Mouse (Mus musculus): ENCODE results near the gene Yae1d1. TPM values are rescaled to one million over a fixed set of nuclear protein-coding genes. Genes with fewer than 3 reads are reported as not detected.
"Not testable (repeated sequence)": the region's sequence is repeated elsewhere in the genome, so short reads cannot be mapped to it uniquely, and the experiment has no call there.

Gene Yae1d1
- total RNA-seq (2021) = 10 to 100 TPM; 30.6 to 32.5 TPM

DNA sequence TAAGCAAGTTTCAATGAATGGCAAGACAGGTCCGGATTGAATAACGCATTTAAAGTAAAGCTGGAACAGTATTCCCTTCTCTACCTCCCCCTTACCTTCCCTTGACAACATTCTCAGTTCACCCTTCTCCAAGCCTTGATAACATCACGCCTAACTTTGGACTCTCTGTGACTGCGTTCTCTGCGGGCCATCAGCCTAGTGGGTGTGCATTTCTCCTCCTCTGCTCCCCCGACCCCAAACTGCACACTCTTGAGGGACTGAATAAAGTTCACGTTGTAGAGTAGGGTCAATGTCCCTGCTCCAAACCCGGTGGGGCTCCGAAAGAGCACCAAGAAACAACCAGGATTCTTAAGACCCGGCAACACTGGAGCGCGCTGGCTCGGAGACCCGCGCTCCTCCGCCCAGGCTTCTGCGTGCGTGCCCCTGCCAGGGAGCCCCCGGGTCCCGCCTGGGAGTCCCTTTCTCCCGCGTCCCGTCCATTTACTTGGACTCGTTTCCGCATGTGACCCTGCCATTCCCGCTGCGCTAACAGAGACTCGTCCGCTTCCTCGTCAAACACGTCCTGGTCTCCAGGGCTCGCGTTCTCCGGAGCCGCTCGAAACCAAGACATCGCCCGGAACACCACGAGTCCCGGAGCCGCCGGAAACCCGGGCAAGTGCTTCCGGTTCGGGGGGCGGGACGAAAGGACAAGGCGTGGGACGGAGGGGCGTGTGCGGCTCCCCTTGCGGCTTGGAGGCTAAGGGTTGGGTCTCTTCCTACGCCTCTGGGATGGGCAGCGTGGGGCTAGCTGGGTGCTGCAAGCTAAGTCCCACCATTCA is at the start of gene Yae1d1:
Yae1d1 (minus strand) TSS at position 653 of the 818 bp plus-strand sequence.
- peak; percentile 88 to 95 for DNase-seq (ENCODE audit: extremely low spot score in 1 of 2, low spot score in 2 of 2)
- intact Hi-C loops (cut with DNase I) = no loop called here

DNA sequence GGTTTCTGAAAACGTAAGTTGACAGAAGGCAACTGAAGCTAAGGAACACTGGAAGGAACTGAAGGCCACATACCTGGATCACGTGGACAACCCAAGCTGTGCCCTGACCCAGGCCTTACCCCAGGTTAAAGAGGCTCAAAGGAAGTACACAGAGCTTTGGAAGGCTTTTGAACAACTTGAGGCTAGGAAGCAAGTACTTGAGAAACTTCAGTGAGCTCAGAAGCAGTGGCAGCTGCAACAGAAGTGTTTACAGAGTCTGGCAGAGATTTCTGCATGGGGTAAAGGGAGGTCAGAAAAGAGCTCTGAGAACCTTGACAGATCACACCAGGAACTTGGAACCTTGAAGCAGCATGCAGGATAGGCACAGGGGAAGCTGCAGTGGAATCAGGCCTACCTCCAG is 45.7 kb upstream of the Yae1d1 start:
- intact Hi-C loops (cut with DNase I) = no loop called here
- DNase-seq (ENCODE audit: extremely low spot score in 1 of 2, low spot score in 2 of 2) = no peak

DNA sequence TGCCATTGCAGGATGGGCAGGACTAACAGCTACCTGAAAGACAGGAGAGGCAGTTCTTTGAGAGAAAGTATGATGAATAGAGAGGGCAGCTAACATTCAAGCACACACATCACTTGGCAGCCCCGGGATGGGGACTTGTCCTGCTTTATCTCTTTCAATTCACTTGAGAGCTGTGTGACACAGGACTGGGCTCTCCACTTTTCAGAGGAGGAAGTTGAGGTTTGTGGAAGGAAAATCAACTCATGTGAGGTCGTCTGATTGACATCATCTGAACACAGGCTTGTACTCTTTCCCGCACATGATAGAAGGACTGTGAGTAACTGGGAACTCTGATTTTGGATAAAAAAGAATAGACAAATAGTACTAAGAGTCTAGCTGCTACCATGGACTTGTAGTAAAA is 23.5 kb upstream of the Yae1d1 start:
- intact Hi-C loops (cut with DNase I) = no loop called here
- DNase-seq (ENCODE audit: extremely low spot score in 1 of 2, low spot score in 2 of 2) = no peak

DNA sequence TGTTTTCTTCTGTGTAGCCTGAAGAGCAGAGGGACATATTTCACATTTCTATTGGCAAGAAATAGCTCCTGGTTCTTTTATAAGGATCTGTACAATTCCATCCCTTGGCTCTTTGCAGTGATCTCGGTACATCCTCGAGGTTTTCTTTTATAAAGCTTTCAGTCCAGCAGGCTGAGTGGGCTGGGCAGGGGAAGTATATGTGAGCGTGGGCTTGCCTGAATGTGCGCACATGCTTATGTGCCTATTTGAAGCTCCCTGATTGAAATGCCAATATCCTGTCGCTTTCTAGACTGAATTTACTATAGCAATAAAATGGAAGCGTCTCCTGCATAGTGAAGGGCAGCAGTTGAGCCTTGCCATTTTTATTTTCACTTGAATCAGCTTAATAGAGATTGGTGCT is 20.1 kb upstream of the Yae1d1 start:
- intact Hi-C loops (cut with DNase I) = no loop called here

DNA sequence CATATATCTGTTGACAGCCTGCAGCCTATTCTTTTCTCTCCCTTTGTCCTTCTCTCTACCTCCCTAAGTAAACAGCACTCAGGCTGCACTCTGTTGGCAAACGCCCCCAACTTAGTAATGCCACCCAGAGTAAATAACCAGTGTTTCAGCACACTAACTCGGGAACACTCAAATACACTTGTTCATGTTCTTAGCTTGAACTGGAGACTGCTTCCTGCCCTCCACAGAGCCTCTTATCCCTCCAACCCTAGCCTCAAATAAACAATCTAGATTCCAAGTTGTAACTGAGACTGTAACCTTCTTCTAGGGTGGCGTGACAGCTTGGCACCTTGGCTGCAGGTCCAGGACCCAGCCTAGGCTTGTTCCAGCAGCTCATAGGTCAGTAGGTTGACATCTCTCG is 17.9 kb upstream of the Yae1d1 start:
- DNase-seq (ENCODE audit: extremely low spot score in 1 of 2, low spot score in 2 of 2) = no peak
- intact Hi-C loops (cut with DNase I) = no loop called here

More for the DNA sequence above, 20.1 kb upstream of the Yae1d1 start:
- no peak for DNase-seq (ENCODE audit: extremely low spot score in 1 of 2, low spot score in 2 of 2)

DNA sequence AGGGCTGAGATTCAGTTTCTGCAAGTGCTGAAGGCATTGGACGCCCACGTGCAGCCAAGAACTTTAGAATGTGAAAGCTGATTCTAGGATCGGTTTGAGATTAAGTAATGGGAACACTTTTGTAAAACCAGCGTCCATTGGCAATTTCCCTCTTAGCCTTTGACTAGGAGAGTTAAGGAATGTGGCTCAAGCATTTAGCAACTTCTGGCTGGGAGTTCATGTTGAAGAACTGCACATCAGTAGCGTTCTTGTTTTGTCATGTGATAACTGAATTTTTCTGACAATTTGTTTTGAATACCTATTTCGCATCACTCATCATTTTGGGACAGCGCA is 332 bp upstream of the Yae1d1 start:
- intact Hi-C loops (cut with DNase I) = no loop called here
- no peak for DNase-seq (ENCODE audit: extremely low spot score in 1 of 2, low spot score in 2 of 2)

DNA sequence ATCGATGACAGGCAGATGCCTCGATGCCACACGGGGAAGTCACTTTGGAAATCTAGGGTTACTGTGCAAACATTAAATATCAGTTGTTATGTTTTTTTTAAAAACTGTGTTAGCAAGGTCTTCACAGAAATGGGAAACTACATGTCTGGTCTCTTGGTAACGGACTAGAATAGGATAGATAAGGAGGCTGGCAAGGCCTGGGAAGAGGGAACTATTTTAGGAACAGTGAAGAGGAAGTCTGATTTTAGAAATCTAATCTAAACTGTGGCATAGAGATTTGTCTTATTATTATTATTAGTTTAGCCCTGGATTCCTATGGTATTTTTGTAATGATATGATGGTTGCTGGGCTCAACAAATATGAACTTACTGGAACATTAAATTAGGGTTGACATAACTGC is 1.1 kb downstream of the Yae1d1 start:
- no peak for DNase-seq (ENCODE audit: extremely low spot score in 1 of 2, low spot score in 2 of 2)
- intact Hi-C loops (cut with DNase I) = no loop called here

DNA sequence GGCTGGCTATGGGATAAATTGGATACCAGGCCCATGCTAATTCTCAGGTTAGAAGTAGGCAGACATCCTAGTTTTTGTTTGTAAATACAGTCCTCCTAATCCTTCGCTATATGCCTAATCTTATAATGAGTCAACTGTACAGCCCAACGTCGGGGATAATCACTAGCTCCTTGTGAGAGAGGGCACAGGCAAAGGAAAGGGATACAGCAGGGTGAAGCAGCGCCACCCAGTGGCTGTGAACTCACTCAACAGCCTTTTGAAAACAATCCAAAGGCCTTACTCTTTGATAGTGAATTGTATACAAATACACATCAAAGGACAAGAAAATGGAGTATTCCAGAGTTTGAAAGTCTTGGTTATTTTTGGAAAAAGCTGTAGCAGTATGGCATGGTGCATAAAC is 10.0 kb downstream of the Yae1d1 start:
- DNase-seq (ENCODE audit: extremely low spot score in 1 of 2, low spot score in 2 of 2) = peak; percentile 45 to 71
- intact Hi-C loops (cut with DNase I) = loop anchor here (2.0 kb wide), 1 partner anchor 144 kb away; no protein-coding TSS in a partner anchor

DNA sequence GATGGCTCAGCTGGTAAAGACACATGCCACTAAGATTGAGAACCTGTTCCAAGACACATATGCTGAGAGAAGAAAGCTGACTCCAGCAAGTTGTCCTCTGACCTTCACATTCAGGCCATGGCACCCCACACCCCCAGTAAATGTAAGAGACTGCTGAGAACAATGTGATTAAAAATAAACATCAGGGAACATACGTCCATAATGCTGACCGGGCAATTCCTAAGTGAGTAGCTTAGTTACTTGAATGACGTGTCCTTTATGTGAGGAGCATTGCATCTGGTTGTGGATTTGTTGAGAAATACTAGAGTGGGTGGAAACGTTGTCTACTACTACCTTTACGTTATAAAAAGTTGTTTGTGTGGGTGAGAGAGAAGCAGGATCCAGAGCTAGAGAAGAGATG is 10.5 kb downstream of the Yae1d1 start:
- intact Hi-C loops (cut with DNase I) = loop anchor here (2.0 kb wide), 1 partner anchor 144 kb away; no protein-coding TSS in a partner anchor

DNA sequence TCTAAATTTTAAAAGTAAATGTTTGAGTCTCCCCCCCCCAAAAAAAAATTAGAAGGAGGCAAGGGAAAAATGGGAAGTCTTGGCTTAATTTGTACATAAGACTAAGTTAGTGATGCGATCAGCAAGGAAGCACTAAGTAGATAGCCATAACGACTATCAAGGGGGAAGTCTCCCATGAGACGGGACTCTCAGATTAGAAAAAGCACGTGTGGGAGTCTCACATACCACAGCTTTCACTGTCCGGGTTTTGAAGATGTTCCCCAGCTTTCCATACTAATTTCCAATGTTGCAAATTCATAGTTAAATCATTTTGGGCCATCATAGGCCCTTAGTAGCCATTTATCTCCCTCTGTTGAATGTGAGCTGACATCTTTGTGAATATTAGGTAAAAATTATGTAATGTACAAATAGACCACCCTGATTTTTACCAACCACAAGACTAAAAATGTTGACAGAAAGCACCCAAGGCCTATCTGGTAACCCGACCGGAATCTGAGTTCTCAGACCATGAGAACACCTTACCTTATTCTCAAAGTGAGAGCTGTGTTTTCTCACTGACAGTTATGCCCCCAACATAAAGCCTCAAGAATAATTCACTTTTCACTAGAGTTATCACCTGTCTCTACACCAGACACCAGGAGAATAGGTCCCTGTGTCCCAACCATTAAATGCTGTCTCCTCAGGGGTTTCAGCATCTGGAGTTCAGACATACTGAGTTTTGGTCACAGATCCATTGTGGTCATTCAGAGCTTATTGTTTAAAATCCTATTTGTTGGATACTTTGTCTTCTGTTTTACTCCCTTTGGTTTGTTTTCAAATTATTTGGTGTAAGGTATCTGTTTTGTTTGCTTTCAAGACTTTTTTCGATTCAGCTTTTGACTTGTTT is 16.1 kb downstream of the Yae1d1 start:
- no peak for DNase-seq (ENCODE audit: extremely low spot score in 1 of 2, low spot score in 2 of 2)
- intact Hi-C loops (cut with DNase I) = no loop called here

More for the DNA sequence above, 10.5 kb downstream of the Yae1d1 start:
- no peak for DNase-seq (ENCODE audit: extremely low spot score in 1 of 2, low spot score in 2 of 2)

DNA sequence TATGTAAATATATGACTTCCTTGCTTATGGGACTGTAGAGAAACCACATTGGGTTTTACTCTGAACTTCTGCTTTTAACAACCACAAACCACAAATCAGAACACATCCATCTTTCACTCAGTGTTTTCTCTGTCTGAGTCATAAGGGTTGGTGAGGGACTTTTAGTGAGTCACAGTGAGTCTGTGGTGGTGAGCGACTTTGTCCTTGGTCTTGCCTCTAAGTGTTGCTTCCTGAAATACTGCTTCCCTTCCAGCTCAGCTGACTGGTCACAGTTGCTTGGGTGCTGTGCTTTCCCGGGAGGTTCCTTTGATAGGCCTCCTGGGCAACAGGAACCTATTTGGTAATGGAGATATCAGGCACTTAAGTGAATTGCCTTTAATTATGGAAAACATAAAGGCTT is 17.3 kb downstream of the Yae1d1 start:
- intact Hi-C loops (cut with DNase I) = no loop called here
- DNase-seq (ENCODE audit: extremely low spot score in 1 of 2, low spot score in 2 of 2) = no peak

DNA sequence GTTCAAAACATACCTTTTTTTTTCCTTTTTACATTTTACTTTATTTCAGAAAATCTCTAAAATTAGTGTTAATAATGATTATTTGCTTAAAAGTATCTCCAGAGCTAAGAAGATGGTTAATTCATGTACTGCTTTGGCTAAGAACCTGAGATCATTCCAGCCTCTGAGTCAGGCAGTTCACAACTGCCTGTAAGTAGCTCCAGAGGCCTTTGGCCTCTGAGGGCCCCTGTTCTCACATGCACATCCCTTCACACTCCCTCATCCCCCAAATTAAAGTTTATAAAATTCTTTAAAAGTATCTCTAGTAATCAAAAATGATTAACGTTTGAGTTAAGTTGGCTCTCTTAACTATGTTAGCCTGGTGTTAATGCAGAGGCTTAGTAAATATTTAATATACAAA is 17.7 kb downstream of the Yae1d1 start:
- intact Hi-C loops (cut with DNase I) = no loop called here
- no peak for DNase-seq (ENCODE audit: extremely low spot score in 1 of 2, low spot score in 2 of 2)

DNA sequence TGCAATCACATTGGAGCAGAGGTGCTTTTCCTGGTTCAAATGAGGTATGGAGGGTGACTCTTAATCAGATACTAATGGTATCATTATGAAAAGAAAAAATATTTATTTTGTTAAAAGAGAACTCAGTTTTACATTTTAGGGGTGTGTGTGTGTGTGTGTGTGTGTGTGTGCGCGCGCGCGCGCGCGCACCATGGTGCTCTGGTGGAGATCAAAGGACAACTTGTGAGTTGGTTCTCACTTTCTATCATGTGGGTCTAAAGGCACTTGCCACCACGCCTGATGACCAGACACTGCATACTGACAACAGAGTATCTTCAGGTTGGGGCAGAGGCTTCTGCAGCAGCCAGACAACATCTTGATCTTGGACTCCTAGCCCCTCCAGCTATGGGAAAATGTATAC is 18.4 kb downstream of the Yae1d1 start:
- intact Hi-C loops (cut with DNase I) = no loop called here
- DNase-seq (ENCODE audit: extremely low spot score in 1 of 2, low spot score in 2 of 2) = no peak

DNA sequence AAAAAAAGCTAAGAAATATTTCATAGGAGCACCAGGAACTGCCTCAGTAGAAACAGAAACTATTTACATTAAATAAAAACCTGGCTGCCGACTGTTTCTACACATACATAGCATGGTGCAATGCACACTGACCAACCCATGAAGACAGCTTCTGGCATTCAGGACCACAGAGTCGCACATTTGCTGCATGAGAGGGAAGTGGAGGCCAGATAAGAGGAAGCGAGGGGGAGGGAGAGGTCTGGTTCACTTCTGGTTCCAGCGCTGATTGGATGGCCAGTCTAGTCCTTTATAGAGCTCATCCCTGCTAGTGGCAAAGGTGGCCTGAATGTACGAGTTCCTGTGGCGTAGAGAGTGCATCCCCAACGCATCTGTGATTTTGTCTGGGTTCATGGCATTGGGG is 32.5 kb downstream of the Yae1d1 start:
- intact Hi-C loops (cut with DNase I) = no loop called here
- no peak for DNase-seq (ENCODE audit: extremely low spot score in 1 of 2, low spot score in 2 of 2)

DNA sequence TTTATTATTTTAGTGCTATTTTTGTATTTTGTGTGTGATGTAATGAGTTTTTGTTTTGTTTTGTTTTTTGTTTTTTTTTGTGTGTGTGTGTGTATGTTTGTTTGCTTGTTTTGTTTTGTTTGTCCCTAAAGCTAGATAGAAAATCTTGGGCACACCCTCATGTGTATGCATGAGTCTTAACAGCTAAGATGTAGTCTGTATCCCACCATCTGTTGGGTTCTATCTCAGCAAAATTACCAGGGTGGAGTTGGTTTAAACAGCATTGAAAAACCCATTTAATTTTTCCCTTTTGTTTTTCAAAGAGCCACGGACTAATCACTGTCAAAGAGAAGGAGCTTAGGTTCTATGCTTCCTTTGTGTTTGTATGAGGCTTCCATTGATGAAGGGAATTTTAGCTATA is 38.9 kb downstream of the Yae1d1 start:
- DNase-seq (ENCODE audit: extremely low spot score in 1 of 2, low spot score in 2 of 2) = no peak
- intact Hi-C loops (cut with DNase I) = no loop called here

DNA sequence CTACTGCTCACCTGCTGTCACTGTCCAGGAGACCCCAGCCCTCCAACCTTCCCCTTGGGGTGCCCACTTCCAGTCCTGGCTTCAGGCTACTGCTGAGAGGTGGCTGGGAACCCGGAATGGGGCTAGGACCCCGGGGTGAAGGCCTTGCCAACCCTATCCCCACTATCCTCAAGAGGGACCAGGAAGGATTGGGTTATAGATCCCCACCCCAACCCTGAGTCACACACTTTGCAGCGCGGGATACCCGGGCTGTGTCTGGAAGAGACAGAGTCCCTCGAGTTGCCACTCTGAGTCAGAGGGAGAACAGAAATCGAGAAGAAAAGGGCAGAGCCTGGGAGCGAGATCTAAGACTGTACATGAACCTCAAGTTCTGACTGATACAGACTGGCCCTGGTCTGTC is 42.6 kb downstream of the Yae1d1 start:
- intact Hi-C loops (cut with DNase I); DNase-seq (ENCODE audit: extremely low spot score in 1 of 2, low spot score in 2 of 2): not testable (repeated sequence)

DNA sequence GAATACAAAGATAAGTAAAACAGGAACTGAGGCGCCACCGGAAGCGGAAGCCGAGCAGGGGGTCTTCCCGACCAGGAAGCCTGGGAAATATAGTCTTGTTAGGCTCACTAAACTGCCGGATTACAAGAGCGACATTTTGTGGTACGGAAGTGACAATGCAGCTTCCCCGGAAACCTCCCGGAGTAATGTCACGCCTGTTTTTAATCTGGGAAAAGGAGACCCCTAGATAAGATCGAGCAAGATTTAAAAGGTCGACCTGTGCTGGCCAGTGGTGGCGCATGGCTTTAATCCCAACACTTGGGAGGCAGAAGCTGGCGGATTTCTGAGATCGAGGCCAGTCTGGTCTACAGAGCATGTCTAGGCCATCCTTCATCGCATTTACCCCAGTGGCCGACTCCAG is 43.6 kb downstream of the Yae1d1 start:
- no peak for DNase-seq (ENCODE audit: extremely low spot score in 1 of 2, low spot score in 2 of 2)
- intact Hi-C loops (cut with DNase I) = no loop called here

DNA sequence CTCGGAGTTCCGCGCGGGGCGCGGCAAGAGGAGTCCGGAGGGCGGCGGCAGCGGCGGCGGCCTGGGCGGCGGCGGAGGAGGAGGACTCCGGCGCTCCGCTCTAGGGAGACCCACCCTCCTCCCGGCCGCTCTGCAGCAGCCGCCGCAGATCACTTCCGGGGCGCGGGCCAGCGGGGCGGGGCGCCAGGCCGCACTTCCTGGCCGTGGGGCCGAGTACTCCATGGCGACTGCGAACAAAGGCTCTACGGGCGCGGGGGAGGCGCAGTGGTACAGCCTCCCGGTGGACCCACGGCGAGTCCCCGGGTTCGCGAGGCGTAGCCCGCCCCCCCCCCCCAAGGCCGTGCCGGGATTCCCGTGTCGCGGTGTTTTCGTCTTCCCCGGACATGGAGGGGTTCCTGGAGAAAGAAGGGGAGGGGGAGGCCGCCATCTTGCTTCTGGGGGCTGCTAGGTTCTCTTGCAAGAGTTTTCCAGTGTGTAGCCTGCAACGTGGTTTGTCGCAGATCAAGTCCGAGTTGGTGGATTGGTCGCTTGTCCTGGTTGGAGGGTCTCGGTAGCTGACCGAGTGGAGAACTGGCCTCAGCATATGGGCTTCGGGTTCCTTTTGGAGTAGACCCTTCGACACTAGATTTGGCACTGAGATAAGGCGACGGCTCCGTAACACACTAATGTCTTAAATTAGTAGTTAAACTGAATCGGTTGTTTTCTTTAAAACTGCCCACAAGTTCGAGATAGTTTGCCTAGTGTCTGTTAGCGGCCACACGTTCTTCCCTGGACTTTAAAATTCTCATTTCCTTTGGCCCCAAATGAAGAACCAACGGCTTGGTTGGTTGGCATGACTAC is 48.9 kb downstream of the Yae1d1 start, which contains the start of gene Rala:
Rala (minus strand) TSS at position 162 of the 840 bp plus-strand sequence.
- DNase-seq (ENCODE audit: extremely low spot score in 1 of 2, low spot score in 2 of 2) = peak; percentile 86 to 97
- intact Hi-C loops (cut with DNase I) = loop anchor here (5.0 kb wide), 1 partner anchor 37 kb away; no protein-coding TSS in a partner anchor

Data from left cerebral cortex, postnatal 10 days (tissue).